Mouse (Mus musculus): ENCODE data around the gene Dnajc22.

DNA sequence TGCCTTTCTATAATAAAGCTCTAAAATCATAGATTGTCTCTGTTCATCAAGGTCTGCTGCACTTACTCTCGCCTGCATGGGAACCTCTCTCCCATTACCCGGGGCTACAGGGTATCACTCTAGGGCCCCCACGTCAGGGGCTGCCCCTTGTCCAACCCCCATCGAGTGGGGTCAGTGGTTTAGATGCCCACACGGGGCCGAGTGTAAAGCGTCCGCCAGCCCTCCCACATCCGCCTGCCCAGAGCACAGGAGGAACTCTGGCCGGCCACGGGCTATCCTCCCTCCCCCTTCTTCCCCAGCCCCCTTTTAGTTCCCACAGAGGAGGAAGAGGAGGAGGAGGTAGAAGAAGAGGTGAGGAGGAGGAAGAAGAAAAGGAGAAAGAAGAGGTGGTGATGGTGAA, 27.8 kb downstream of the Dnajc22 start:
- TF ChIP-seq CTCF (IDR thresholded peaks at IDR 0.05; ENCODE audit: low read depth) (no peak), EP300 (IDR thresholded peaks at IDR 0.05; ENCODE audit: low read depth) (no peak)

Measured in liver, postnatal 0 days (tissue).